In genomic region chr9:20685081-20685861, GRCm38 (mm10) we compare ENCODE assay signal across 16 mouse cellular contexts. TPM values are rescaled to one million over a fixed set of nuclear protein-coding genes. Genes with fewer than 3 reads are reported as not detected.
DNase-seq lines count a peak whose midpoint lies in the region; ATAC-seq lines count a peak whose summit lies in the region.
"Had no signal": no experiment of that assay in that cellular context is flagged by ENCODE, and none has a peak within 500 bp of the region (broad histone marks: within the 10 kb centered on the region; RNA-seq: fewer than 3 reads in every experiment).

No protein-coding gene starts in this region.

- H3K4me3 ChIP-seq in midbrain, embryonic 10.5 days: no peak overlapping the region
- H3K4me3 ChIP-seq in midbrain, embryonic 14.5 days (replicated peaks; ENCODE audit: low read depth, low read length): no peak overlapping the region
- no peak overlapping the region for H3K4me3 ChIP-seq in forebrain, embryonic 15.5 days
- H3K4me3 ChIP-seq: hindbrain, embryonic 10.5 days had no signal

- H3K4me2 ChIP-seq in midbrain, embryonic 14.5 days (ENCODE audit: low read length): no peak overlapping the region
- H3K4me2 ChIP-seq in forebrain, embryonic 15.5 days (replicated peaks): no peak overlapping the region

- no peak for ATAC-seq in midbrain, embryonic 14.5 days (ENCODE audit: low FRiP score, low TSS enrichment)
- ATAC-seq in granulocyte monocyte progenitor cell, adult 5-6 weeks (replicated peaks; ENCODE audit: poor library complexity, severe bottlenecking): no peak
- ATAC-seq in forebrain, embryonic 15.5 days (replicated peaks): no peak

- H3K4me1 ChIP-seq in midbrain, embryonic 10.5 days: peaks cover 39% of the 10 kb centered on the region
- H3K4me1 ChIP-seq in midbrain, embryonic 14.5 days (ENCODE audit: control insufficient read depth, insufficient read depth, low read length): peaks cover 11% of the 10 kb centered on the region
- H3K4me1 ChIP-seq in forebrain, embryonic 15.5 days: peaks cover 27% of the 10 kb centered on the region

- H3K36me3 ChIP-seq in midbrain, embryonic 10.5 days: no peaks in the 10 kb centered on the region
- H3K36me3 ChIP-seq in midbrain, embryonic 14.5 days (ENCODE audit: control insufficient read depth, insufficient read depth, low read length): no peaks in the 10 kb centered on the region
- no peaks in the 10 kb centered on the region for H3K36me3 ChIP-seq in forebrain, embryonic 15.5 days
- H3K36me3 ChIP-seq: hindbrain, embryonic 10.5 days had no signal

- H3K9ac ChIP-seq in midbrain, embryonic 14.5 days (replicated peaks; ENCODE audit: low read length): no peak overlapping the region
- no peak overlapping the region for H3K9ac ChIP-seq in forebrain, embryonic 15.5 days (replicated peaks)

- 71% methylated on average over 16 of the region's 17 CpGs for WGBS in midbrain, embryonic 10.5 days
- 62% methylated on average over 17 of the region's 17 CpGs for WGBS in midbrain, embryonic 14.5 days
- WGBS in forebrain, embryonic 15.5 days: 55% methylated on average over 17 of the region's 17 CpGs

- H3K27me3 ChIP-seq in midbrain, embryonic 10.5 days (ENCODE audit: low read depth, poor library complexity, severe bottlenecking): no peaks in the 10 kb centered on the region
- no peaks in the 10 kb centered on the region for H3K27me3 ChIP-seq in midbrain, embryonic 14.5 days (ENCODE audit: control insufficient read depth, insufficient read depth, low read length)
- H3K27me3 ChIP-seq in forebrain, embryonic 15.5 days: no peaks in the 10 kb centered on the region

- intact Hi-C loops in heart, postnatal 10 days (cut with DNase I): no loop called here
- intact Hi-C loops in heart, postnatal 36 days (cut with DNase I): no loop called here
- intact Hi-C loops in left cerebral cortex, postnatal 14 days (cut with DNase I): no loop called here

- peak; percentile 21 to 22 for DNase-seq in heart, postnatal 10 days
- DNase-seq in heart, postnatal 36 days: no peak
- DNase-seq in midbrain, embryonic 10.5 days (ENCODE audit: low spot score): no peak
- DNase-seq in midbrain, embryonic 14.5 days: no peak
- DNase-seq in left cerebral cortex, postnatal 14 days (ENCODE audit: low spot score in 2 of 2): peak; percentile 72 to 86
- DNase-seq in telencephalon, adult 2 months (ENCODE audit: low read depth, low spot score): peak; percentile 88
- DNase-seq: adrenal gland, postnatal 10 days; cerebellum, adult 2 months; heart, adult 18-20 months; kidney, adult 18-20 months; kidney, postnatal 25 days; lung, postnatal 14 days; thymus, adult 2 months had no signal

- peaks cover 5% of the 10 kb centered on the region; the same call in 1 of the 2 replicates for H3K9me3 ChIP-seq in midbrain, embryonic 10.5 days (replicated peaks)
- no peaks in the 10 kb centered on the region for H3K9me3 ChIP-seq in midbrain, embryonic 14.5 days (ENCODE audit: control insufficient read depth, low read length)
- H3K9me3 ChIP-seq in forebrain, embryonic 15.5 days: no peaks in the 10 kb centered on the region

- 0 out of 2 replicates have a peak overlapping the region, but pooled peaks have one; percentile 5 for H3K27ac ChIP-seq in midbrain, embryonic 10.5 days (replicated peaks)
- no peak overlapping the region for H3K27ac ChIP-seq in midbrain, embryonic 14.5 days (replicated peaks; ENCODE audit: low read depth, low read length)
- H3K27ac ChIP-seq in forebrain, embryonic 15.5 days (replicated peaks): no peak overlapping the region
- H3K27ac ChIP-seq: hindbrain, embryonic 10.5 days had no signal

RNA-seq across cellular contexts. Expression of gene Pin1, which starts 33.4 kb away (rescaled TPM):
- total RNA-seq in heart, postnatal 10 days (2021): 10 to 100 TPM; 18.7 to 18.8 TPM
- total RNA-seq in heart, postnatal 36 days (2021): 10 to 100 TPM; 17.5 to 19.0 TPM
- polyA plus RNA-seq in midbrain, embryonic 10.5 days (2016; fragmentation: Nextera tagmentation; extraction: Ambion mirVana): 84.0 and 91.4 TPM in 2 replicates
- 56.7 and 68.6 TPM in 2 replicates for polyA plus RNA-seq in midbrain, embryonic 14.5 days (2014; fragmentation: Nextera tagmentation; extraction: Ambion mirVana)
- 10 to 100 TPM; 46.0 to 46.7 TPM for total RNA-seq in left cerebral cortex, postnatal 14 days (2021)
- total RNA-seq in granulocyte monocyte progenitor cell, adult 5-6 weeks (2014; fragmentation: Nextera tagmentation): 14.8 and 22.5 TPM in 2 replicates
- total RNA-seq in granulocyte monocyte progenitor cell, adult 5-6 weeks (2017): 16.1 and 22.4 TPM in 2 replicates
- 62.4 and 64.9 TPM in 2 replicates for polyA plus RNA-seq in forebrain, embryonic 15.5 days (2015; fragmentation: Nextera tagmentation; extraction: Ambion mirVana)

RNA-seq across cellular contexts. Expression of gene Fbxl12, which starts 40.7 kb away (rescaled TPM):
- total RNA-seq in heart, postnatal 10 days (2021): 10 to 100 TPM; 14.3 to 17.3 TPM
- total RNA-seq in heart, postnatal 36 days (2021): 10 to 100 TPM; 10.1 to 10.2 TPM
- 20.4 and 21.2 TPM in 2 replicates for polyA plus RNA-seq in midbrain, embryonic 10.5 days (2016; fragmentation: Nextera tagmentation; extraction: Ambion mirVana)
- polyA plus RNA-seq in midbrain, embryonic 14.5 days (2014; fragmentation: Nextera tagmentation; extraction: Ambion mirVana): 12.1 and 20.8 TPM in 2 replicates
- total RNA-seq in left cerebral cortex, postnatal 14 days (2021): 10 to 100 TPM; 16.8 to 16.9 TPM
- total RNA-seq in granulocyte monocyte progenitor cell, adult 5-6 weeks (2014; fragmentation: Nextera tagmentation): 18.2 and 28.0 TPM in 2 replicates
- total RNA-seq in granulocyte monocyte progenitor cell, adult 5-6 weeks (2017): 3.7 and 6.3 TPM in 2 replicates
- 16.3 and 16.4 TPM in 2 replicates for polyA plus RNA-seq in forebrain, embryonic 15.5 days (2015; fragmentation: Nextera tagmentation; extraction: Ambion mirVana)

RNA-seq across cellular contexts. Expression of gene Ubl5, which starts 42.6 kb away (rescaled TPM):
- total RNA-seq in heart, postnatal 10 days (2021): 100 to 1,000 TPM; 221 to 248 TPM
- total RNA-seq in heart, postnatal 36 days (2021): 100 to 1,000 TPM; 219 to 255 TPM
- 381 and 400 TPM in 2 replicates for polyA plus RNA-seq in midbrain, embryonic 10.5 days (2016; fragmentation: Nextera tagmentation; extraction: Ambion mirVana)
- polyA plus RNA-seq in midbrain, embryonic 14.5 days (2014; fragmentation: Nextera tagmentation; extraction: Ambion mirVana): 444 and 552 TPM in 2 replicates
- total RNA-seq in left cerebral cortex, postnatal 14 days (2021): 100 to 1,000 TPM; 346 to 360 TPM
- 459 and 544 TPM in 2 replicates for total RNA-seq in granulocyte monocyte progenitor cell, adult 5-6 weeks (2014; fragmentation: Nextera tagmentation)
- 101 and 107 TPM in 2 replicates for total RNA-seq in granulocyte monocyte progenitor cell, adult 5-6 weeks (2017)
- 510 and 551 TPM in 2 replicates for polyA plus RNA-seq in forebrain, embryonic 15.5 days (2015; fragmentation: Nextera tagmentation; extraction: Ambion mirVana)

Comparison
In these comparisons a context has a peak if more than half of its experiments do, and no peak if none do; other contexts are left out.
1. DNase-seq: peak in heart, postnatal 10 days (2 of 2), left cerebral cortex, postnatal 14 days (2 of 2) and telencephalon, adult 2 months (single experiment); none in heart, postnatal 36 days (0 of 2), midbrain, embryonic 10.5 days (single experiment) and midbrain, embryonic 14.5 days (single experiment).